Mouse (Mus musculus): ENCODE measurements around the gene Rag1.

DNA sequence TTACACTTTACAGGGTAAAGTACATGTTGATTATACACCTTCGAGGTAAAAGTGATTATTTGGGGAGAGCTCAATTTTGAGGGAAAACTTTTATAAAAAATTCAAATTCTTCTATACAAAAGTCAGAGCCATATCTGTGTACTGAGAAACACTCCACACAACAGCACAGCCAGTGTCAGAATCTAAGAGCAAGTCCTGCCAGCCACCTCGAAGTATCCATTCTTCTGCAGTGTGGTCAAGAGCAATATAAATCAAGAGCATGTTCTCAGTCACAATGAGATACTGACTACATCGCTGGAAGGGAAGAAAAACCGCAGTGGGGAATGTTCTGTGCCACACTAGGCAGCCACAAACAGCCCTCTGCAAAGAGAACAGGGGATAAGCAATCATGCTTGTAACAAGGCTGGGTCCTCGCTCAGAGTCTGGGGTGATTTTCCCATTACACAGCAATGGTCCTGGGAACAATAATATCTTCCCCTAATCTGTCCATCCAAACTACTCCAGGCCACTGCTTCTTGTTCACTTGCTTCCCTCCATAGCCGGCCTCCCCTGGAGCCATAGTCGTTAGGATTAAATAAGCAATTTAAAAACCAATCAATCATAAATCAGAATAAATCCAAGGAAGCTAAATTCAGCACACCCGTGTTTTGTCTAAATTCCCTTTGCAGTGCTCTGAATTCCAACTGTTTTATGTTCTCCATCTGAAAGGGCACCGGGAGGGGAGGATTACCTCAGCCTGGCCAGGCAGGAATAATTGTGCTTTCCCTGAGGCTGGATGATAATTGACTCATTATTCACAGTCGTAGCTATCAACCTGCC is 57.1 kb downstream of the Rag1 start:
- TF ChIP-seq POLR2A (IDR thresholded peaks at IDR 0.05; ENCODE audit: low read depth, low read length), result no peak
- TF ChIP-seq ZNF384 (IDR thresholded peaks at IDR 0.05; ENCODE audit: low read depth, low read length), result no peak
- no peak for TF ChIP-seq ZC3H11A (IDR thresholded peaks at IDR 0.05; ENCODE audit: low read depth, low read length)
- TF ChIP-seq EP300 (IDR thresholded peaks at IDR 0.05; ENCODE audit: low read length), result no peak
- TF ChIP-seq MEF2A (IDR thresholded peaks at IDR 0.05; ENCODE audit: borderline replicate concordance, low read depth, low read length), result no peak
- TF ChIP-seq CTCF (conservative IDR thresholded peaks at IDR 0.05 in 1 of 2, IDR thresholded peaks at IDR 0.05 in 1 of 2; ENCODE audit: low read depth in 2 of 2, low read length in 2 of 2), result no peak
- TF ChIP-seq E2F4 (IDR thresholded peaks at IDR 0.05; ENCODE audit: insufficient replicate concordance, low read depth, low read length), result no peak
- no peak for TF ChIP-seq MXI1 (IDR thresholded peaks at IDR 0.05; ENCODE audit: low read depth, low read length)
- no peak for TF ChIP-seq USF1 (IDR thresholded peaks at IDR 0.05; ENCODE audit: low read depth, low read length)
- TF ChIP-seq SIN3A (IDR thresholded peaks at IDR 0.05; ENCODE audit: low read length), result no peak
- no peak for TF ChIP-seq HCFC1 (IDR thresholded peaks at IDR 0.05; ENCODE audit: low read depth, low read length)
